Mouse (Mus musculus): ENCODE results near the gene Olfr243.
"Not testable (repeated sequence)": the region's sequence is repeated elsewhere in the genome, so short reads cannot be mapped to it uniquely, and the experiment has no call there.

Gene Olfr243

GRCm38 (mm10) chr7:103714371-103714770, at the start of gene Olfr243:
Gene Olfr243 (plus strand): TSS chr7:103714671.
- DNase-seq (ENCODE audit: low read depth in 2 of 2, low spot score in 2 of 2): no peak

- no peak for DNase-seq (ENCODE audit: low read depth in 2 of 2, low spot score in 2 of 2)
Observed at GRCm38 (mm10) chr7:103671091-103671490, 43.4 kb upstream of the Olfr243 start, which contains the start of gene Olfr624. Gene Olfr624 (minus strand): TSS chr7:103671191.

GRCm38 (mm10) chr7:103682420-103682819, 32.1 kb upstream of the Olfr243 start, which contains the start of gene Olfr625-ps1:
Gene Olfr625-ps1 (plus strand): TSS chr7:103682720.
- no peak for DNase-seq (ENCODE audit: low read depth in 2 of 2, low spot score in 2 of 2)

- DNase-seq (ENCODE audit: low read depth in 2 of 2, low spot score in 2 of 2): no peak
Observed at GRCm38 (mm10) chr7:103699469-103699868, 15.0 kb upstream of the Olfr243 start.

GRCm38 (mm10) chr7:103712024-103712423, 2.4 kb upstream of the Olfr243 start:
- no peak for DNase-seq (ENCODE audit: low read depth in 2 of 2, low spot score in 2 of 2)

- not testable (repeated sequence) for DNase-seq (ENCODE audit: low read depth in 2 of 2, low spot score in 2 of 2)
Observed at GRCm38 (mm10) chr7:103716398-103716797, 1.9 kb downstream of the Olfr243 start.

- no peak for DNase-seq (ENCODE audit: low read depth in 2 of 2, low spot score in 2 of 2)
Observed at GRCm38 (mm10) chr7:103730074-103730473, 15.6 kb downstream of the Olfr243 start, which contains the start of gene Olfr628. Gene Olfr628 (plus strand): TSS chr7:103730374.

GRCm38 (mm10) chr7:103744843-103745242, 30.4 kb downstream of the Olfr243 start, which contains the start of gene Olfr629:
Gene Olfr629 (minus strand): TSS chr7:103744943.
- no peak for DNase-seq (ENCODE audit: low read depth in 2 of 2, low spot score in 2 of 2)

GRCm38 (mm10) chr7:103757233-103757632, 42.8 kb downstream of the Olfr243 start, which contains the start of gene Olfr630:
Gene Olfr630 (minus strand): TSS chr7:103757333.
- no peak for DNase-seq (ENCODE audit: low read depth in 2 of 2, low spot score in 2 of 2)

- DNase-seq (ENCODE audit: low read depth in 2 of 2, low spot score in 2 of 2): not testable (repeated sequence)
Observed at GRCm38 (mm10) chr7:103762212-103762611, 47.7 kb downstream of the Olfr243 start.

GRCm38 (mm10) chr7:103767687-103768086, 53.2 kb downstream of the Olfr243 start:
- DNase-seq (ENCODE audit: low read depth in 2 of 2, low spot score in 2 of 2): not testable (repeated sequence)
